Mouse (Mus musculus) CH12.LX (cell line): Measurements from ENCODE around the gene Hrg. TPM values are rescaled to one million over a fixed set of nuclear protein-coding genes. Genes with fewer than 3 reads are reported as not detected.

ENCODE experiments used
- DNase-seq: peaks from one replicate; pipeline ENCODE4 v3.0.0-alpha.2; 2013; ENCODE audit errors: extremely low read depth
- H3K27ac ChIP-seq: 2 replicates; pipeline ENCODE4 v1.5.1; 2012; ENCODE audit warnings: low read depth, mild to moderate bottlenecking, control low read depth, moderate library complexity; ENCODE audit not compliant: insufficient read depth
- H3K27me3 ChIP-seq: replicated peaks from 2 replicates; pipeline ENCODE3; 2012; ENCODE audit warnings: inconsistent platforms
- H3K36me3 ChIP-seq, 2 experiments: replicated peaks in 1 of 2; 2 replicates each; pipeline versions ENCODE3 to v1.6.1; 2012; ENCODE audit warnings: inconsistent platforms in 1 of 2, low read length in 1 of 2, mild to moderate bottlenecking in 1 of 2, mixed read lengths in 1 of 2, moderate library complexity in 1 of 2; ENCODE audit not compliant: control insufficient read depth in 1 of 2, insufficient read depth in 1 of 2
- H3K4me1 ChIP-seq, 2 experiments: 2 replicates each; pipeline ENCODE4 v1.6.1; 2012; ENCODE audit warnings: inconsistent platforms in 1 of 2, moderate library complexity in 1 of 2; ENCODE audit not compliant: insufficient read depth in 2 of 2, control insufficient read depth in 1 of 2
- H3K4me2 ChIP-seq: 2 replicates; pipeline ENCODE4 v1.6.1; 2012; ENCODE audit warnings: low read depth, mild to moderate bottlenecking, control low read depth; ENCODE audit not compliant: poor library complexity, insufficient read depth, severe bottlenecking
- H3K4me3 ChIP-seq, 3 experiments: fragments of 150-350 bp in 1 of 3; sonication (generic) in 1 of 3; replicated peaks in 1 of 3; 2 replicates each; pipeline versions ENCODE3 to v1.5.1; 2011 to 2012; ENCODE audit warnings: low read depth in 2 of 3, low read length in 2 of 3, mild to moderate bottlenecking in 2 of 3, moderate library complexity in 2 of 3, control low read depth in 1 of 3, improper control_type of control experiment in 1 of 3, inconsistent platforms in 1 of 3, mixed read lengths in 1 of 3; ENCODE audit not compliant: poor library complexity in 1 of 3
- H3K79me2 ChIP-seq: replicated peaks from 2 replicates; pipeline ENCODE4 v1.6.1; 2012; ENCODE audit warnings: mild to moderate bottlenecking, moderate library complexity; ENCODE audit not compliant: control insufficient read depth, poor library complexity, insufficient read depth, severe bottlenecking; ENCODE audit errors: extremely low read depth
- H3K9ac ChIP-seq: 2 replicates; pipeline ENCODE4 v1.6.1; 2012; ENCODE audit warnings: low read depth, mild to moderate bottlenecking, control low read depth, moderate library complexity; ENCODE audit not compliant: insufficient read depth
- H3K9me3 ChIP-seq: replicated peaks from 2 replicates; pipeline ENCODE3; 2012; ENCODE audit warnings: low read length, inconsistent platforms, mixed read lengths
- CTCF ChIP-seq, 2 experiments: IDR thresholded peaks in 1 of 2; conservative IDR thresholded peaks in 1 of 2; 2 replicates each; pipeline ENCODE4 v1.5.1; 2011 to 2012; ENCODE audit warnings: low read depth in 2 of 2, low read length in 2 of 2, improper control_type of control experiment in 1 of 2, inconsistent platforms in 1 of 2, mild to moderate bottlenecking in 1 of 2, moderate library complexity in 1 of 2
- EP300 ChIP-seq: IDR thresholded peaks from 2 replicates; pipeline ENCODE4 v1.6.1; 2011; ENCODE audit warnings: low read length, improper control_type of control experiment
- IRF4 ChIP-seq: IDR thresholded peaks from 2 replicates; pipeline ENCODE4 v1.6.1; 2014; ENCODE audit warnings: low read depth, mild to moderate bottlenecking, inconsistent platforms, low read length, improper control_type of control experiment
- JUN ChIP-seq: IDR thresholded peaks from 2 replicates; pipeline ENCODE4 v1.6.1; 2011; ENCODE audit warnings: low read depth, mild to moderate bottlenecking, low read length, improper control_type of control experiment, moderate library complexity; ENCODE audit not compliant: insufficient read depth
- POLR2A ChIP-seq: IDR thresholded peaks from 2 replicates; pipeline ENCODE4 v1.6.1; 2011; ENCODE audit warnings: low read depth, mild to moderate bottlenecking, improper control_type of control experiment, low read length
- RAD21 ChIP-seq: IDR thresholded peaks from 2 replicates; pipeline ENCODE4 v1.6.1; 2011; ENCODE audit warnings: low read depth, mild to moderate bottlenecking, low read length, improper control_type of control experiment, moderate library complexity
- RCOR1 ChIP-seq: conservative IDR thresholded peaks from 2 replicates; pipeline ENCODE4 v1.6.1; 2012; ENCODE audit warnings: low read depth, mild to moderate bottlenecking, inconsistent platforms, low read length, improper control_type of control experiment
- SIN3A ChIP-seq: IDR thresholded peaks from 2 replicates; pipeline ENCODE4 v1.6.1; 2012; ENCODE audit warnings: low read length, improper control_type of control experiment, inconsistent platforms
- SMC3 ChIP-seq: IDR thresholded peaks from 2 replicates; pipeline ENCODE4 v1.6.1; 2011; ENCODE audit warnings: low read depth, low read length, improper control_type of control experiment
- USF2 ChIP-seq: conservative IDR thresholded peaks from 2 replicates; pipeline ENCODE4 v1.6.1; 2011; ENCODE audit warnings: low read depth, low read length, improper control_type of control experiment
- ZNF384 ChIP-seq: IDR thresholded peaks from 2 replicates; pipeline ENCODE4 v1.6.1; 2012; ENCODE audit warnings: low read depth, low read length, improper control_type of control experiment, inconsistent platforms
- dilution Hi-C: fragments of 300-500 bp; cut with MboI; formaldehyde crosslinking; loops from 2 replicates; pipeline ENCODE4 v1.14.3; 2020; ENCODE audit warnings: low sequenced_read_pairs; ENCODE audit not compliant: extremely low pct_unique_long_range_greater_than_20kb, extremely low pct_ligation_motif_present
- in situ Hi-C: fragments of 300-500 bp; cut with MboI; formaldehyde crosslinking; loops from 3 replicates; pipeline ENCODE4 v1.14.3; 2019; ENCODE audit warnings: low sequenced_read_pairs, low pct_ligation_motif_present, low pct_unique_long_range_greater_than_20kb, mixed read lengths
- polyA plus RNA-seq: library from polyadenylated mRNA; unstranded; fragments of >175 nt; gene quantifications from 2 replicates; pipeline ENCODE4 v1.2.1, GENCODE M21; 2012; ENCODE audit warnings: low read depth; ENCODE audit not compliant: insufficient read length
- total RNA-seq, 2 experiments: library from RNA; depleted of rRNA; stranded (reverse); fragments of 300-350 nt in 1 of 2; fragments of >200 nt in 1 of 2; gene quantifications; 2 replicates each; pipeline ENCODE4 v1.2.3; 2012 to 2014

The Hrg gene
- total and polyA plus RNA-seq, 3 experiments = not detected

DNA sequence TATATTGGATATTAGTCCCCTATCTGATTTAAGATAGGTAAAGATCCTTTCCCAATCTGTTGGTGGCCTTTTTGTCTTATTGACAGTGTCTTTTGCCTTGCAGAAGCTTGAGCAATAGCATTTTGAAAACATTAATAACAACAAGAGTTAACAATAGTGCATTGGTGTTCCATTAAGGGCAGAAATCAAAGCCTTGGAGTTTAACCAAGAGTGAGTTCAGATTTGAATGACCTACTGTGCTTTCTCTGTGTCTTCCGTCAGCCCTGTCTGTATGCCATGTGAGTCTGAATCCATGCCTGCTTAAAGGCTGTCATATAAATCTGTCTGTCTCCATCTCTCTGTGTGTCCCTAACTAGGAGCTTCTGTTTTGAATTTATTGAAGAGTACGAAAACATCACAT lies 3.5 kb upstream of the Hrg start:
- dilution Hi-C loops = no loop called here
- no peak for DNase-seq
- no peaks in the 10 kb centered on the region for H3K27me3 ChIP-seq
- no peak overlapping the region for H3K27ac ChIP-seq
- H3K79me2 ChIP-seq = no peaks in the 10 kb centered on the region
- in situ Hi-C loops = no loop called here
- H3K4me2 ChIP-seq = no peak overlapping the region
- TF ChIP-seq EP300 (no peak), USF2 (no peak)
- no peak overlapping the region for H3K4me3 ChIP-seq
- H3K9me3 ChIP-seq = peaks cover 3% of the 10 kb centered on the region
- no peaks in the 10 kb centered on the region for H3K36me3 ChIP-seq
- no peak overlapping the region for H3K9ac ChIP-seq
- H3K4me1 ChIP-seq = peaks cover 4 to 22% of the 10 kb centered on the region in 2 experiments; a peak in 3 of 4 replicates

DNA sequence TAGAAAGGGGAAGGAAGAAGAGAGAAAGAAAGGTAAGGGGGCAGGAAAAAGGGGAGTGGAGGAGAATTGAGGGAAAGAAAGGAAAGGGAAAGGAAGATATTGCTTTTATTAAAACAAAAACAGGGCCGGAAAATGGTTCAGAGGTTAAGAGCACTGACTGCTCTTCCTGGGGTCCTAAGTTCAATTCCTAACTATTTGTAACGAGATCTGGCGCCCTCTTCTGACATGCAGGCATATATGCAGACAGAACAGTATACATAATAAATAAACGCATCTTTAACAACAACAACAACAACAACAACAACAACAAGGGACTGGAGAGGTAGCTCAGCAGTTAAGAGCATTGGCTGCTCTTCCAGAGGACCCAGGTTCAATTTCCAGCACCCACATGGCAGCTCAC lies 2.2 kb downstream of the Hrg start:
- no peaks in the 10 kb centered on the region for H3K36me3 ChIP-seq
- no peak overlapping the region for H3K27ac ChIP-seq
- DNase-seq = peak; percentile 43
- TF ChIP-seq SIN3A (no peak), SMC3 (peak; percentile 67), RAD21 (peak; percentile 72), CTCF (conservative IDR thresholded peaks at IDR 0.05 in 1 of 2, IDR thresholded peaks at IDR 0.05 in 1 of 2; ENCODE audit: low read depth in 2 of 2, low read length in 2 of 2) (peak; percentile 22 to 74; a peak in 3 of 4 replicates), POLR2A (no peak), ZNF384 (no peak)
- TF ChIP-seq, all 38 proteins: peak for 3
- Histone ChIP-seq H3K9ac (no peak overlapping the region), H3K4me1 (no peaks in the 10 kb centered on the region), H3K4me2 (no peak overlapping the region), H3K27me3 (no peaks in the 10 kb centered on the region), H3K9me3 (no peaks in the 10 kb centered on the region), H3K4me3 (no peak overlapping the region), H3K79me2 (no peaks in the 10 kb centered on the region)
- in situ Hi-C loops (loop anchor here (5.0 kb wide), 1 partner anchor 76 kb away; no protein-coding TSS in a partner anchor), dilution Hi-C loops (no loop called here)

DNA sequence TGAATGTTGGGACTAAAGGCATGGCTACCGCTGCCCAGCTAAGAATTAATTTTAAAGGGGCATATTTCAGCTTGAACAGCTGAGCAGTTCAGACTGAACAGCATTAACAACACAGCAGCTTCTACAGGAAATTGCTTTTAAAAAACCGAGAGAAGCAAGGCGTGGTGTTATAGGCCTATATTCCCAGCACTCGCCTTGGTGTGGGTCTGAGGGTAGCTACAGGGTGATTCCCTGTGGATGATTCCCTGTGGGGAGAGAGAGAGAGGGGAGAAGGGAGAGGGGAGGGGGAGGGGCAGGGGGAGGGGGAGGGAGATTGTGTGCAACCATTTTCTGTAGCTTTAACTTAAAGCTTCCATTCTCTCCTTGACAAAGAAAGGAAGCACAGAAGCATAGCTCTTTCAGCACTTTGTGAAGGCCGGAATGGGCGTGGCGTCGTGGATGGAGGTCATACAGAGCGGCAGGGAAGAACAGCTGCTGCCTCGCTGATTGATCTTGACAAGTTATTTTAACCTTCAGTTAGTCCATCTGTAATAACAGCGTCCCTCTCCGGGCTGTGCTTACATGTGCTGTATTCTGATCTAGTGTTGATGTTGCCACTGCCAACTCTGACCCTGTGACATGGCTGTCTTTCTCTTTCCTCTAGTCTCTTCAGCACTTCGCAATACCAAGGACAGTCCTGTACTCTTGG lies 4.7 kb downstream of the Hrg start:
- dilution Hi-C loops = no loop called here
- Histone ChIP-seq H3K4me1 (no peaks in the 10 kb centered on the region), H3K9me3 (no peaks in the 10 kb centered on the region), H3K79me2 (no peaks in the 10 kb centered on the region), H3K9ac (no peak overlapping the region), H3K27me3 (no peaks in the 10 kb centered on the region), H3K4me2 (no peak overlapping the region), H3K27ac (no peak overlapping the region), H3K36me3 (no peaks in the 10 kb centered on the region)
- no peak for DNase-seq
- TF ChIP-seq JUN (no peak), IRF4 (no peak), RCOR1 (no peak)
- TF ChIP-seq, all 38 proteins: peak for 0
- in situ Hi-C loops = no loop called here
- no peak overlapping the region for H3K4me3 ChIP-seq
